Mouse (Mus musculus) kidney, postnatal 10 days (tissue): ENCODE measurements around the gene Cpne9.
"Not testable (repeated sequence)": the region's sequence is repeated elsewhere in the genome, so short reads cannot be mapped to it uniquely, and the experiment has no call there.

Experiments
- DNase-seq: peaks from one replicate; pipeline ENCODE4 v3.0.0; 2021; ENCODE audit warnings: mixed read lengths

Cpne9 gene

GRCm38 (mm10) chr6:113290346-113290745, 8.2 kb downstream of the Cpne9 start:
- DNase-seq: no peak

GRCm38 (mm10) chr6:113292938-113293337, 10.8 kb downstream of the Cpne9 start:
- DNase-seq: no peak

- no peak for DNase-seq
Measured at GRCm38 (mm10) chr6:113296046-113296445, 13.9 kb downstream of the Cpne9 start.

GRCm38 (mm10) chr6:113296639-113297038, 14.5 kb downstream of the Cpne9 start:
- DNase-seq: no peak

- DNase-seq: no peak
Measured at GRCm38 (mm10) chr6:113301350-113301749, 19.2 kb downstream of the Cpne9 start.

- no peak for DNase-seq
Measured at GRCm38 (mm10) chr6:113302258-113302657, 20.2 kb downstream of the Cpne9 start.

GRCm38 (mm10) chr6:113306322-113306985, 24.3 kb downstream of the Cpne9 start:
- peak; percentile 100 for DNase-seq

GRCm38 (mm10) chr6:113306986-113307349, 24.9 kb downstream of the Cpne9 start, which contains the start of gene Brpf1:
Gene Brpf1, plus strand, starts transcription at chr6:113307137.
- no peak for DNase-seq

GRCm38 (mm10) chr6:113307481-113308121, 25.5 kb downstream of the Cpne9 start:
- peak; percentile 62 for DNase-seq

- peak; percentile 54 for DNase-seq
Measured at GRCm38 (mm10) chr6:113308141-113308540, 26.0 kb downstream of the Cpne9 start.

- DNase-seq: no peak
Measured at GRCm38 (mm10) chr6:113315972-113316371, 33.9 kb downstream of the Cpne9 start.

- peak; percentile 97 for DNase-seq
Measured at GRCm38 (mm10) chr6:113326533-113327315, 44.6 kb downstream of the Cpne9 start, which contains the start of gene Ogg1. Gene Ogg1, plus strand, starts transcription at chr6:113326972.

GRCm38 (mm10) chr6:113329396-113329795, 47.3 kb downstream of the Cpne9 start:
- no peak for DNase-seq

- no peak for DNase-seq
Measured at GRCm38 (mm10) chr6:113330547-113330946, 48.4 kb downstream of the Cpne9 start.

- DNase-seq: no peak
Measured at GRCm38 (mm10) chr6:113331721-113332120, 49.6 kb downstream of the Cpne9 start.

- not testable (repeated sequence) for DNase-seq
Measured at GRCm38 (mm10) chr6:113332734-113333133, 50.6 kb downstream of the Cpne9 start.

GRCm38 (mm10) chr6:113333137-113333950, 51.2 kb downstream of the Cpne9 start:
- DNase-seq: peak; percentile 92

- no peak for DNase-seq
Measured at GRCm38 (mm10) chr6:113334216-113334615, 52.1 kb downstream of the Cpne9 start.

GRCm38 (mm10) chr6:113336852-113337620, 54.9 kb downstream of the Cpne9 start:
- peak; percentile 63 for DNase-seq

- DNase-seq: no peak
Measured at GRCm38 (mm10) chr6:113341574-113341973, 59.5 kb downstream of the Cpne9 start.

- peak; percentile 29 for DNase-seq
Measured at GRCm38 (mm10) chr6:113342297-113342696, 60.2 kb downstream of the Cpne9 start.
